Mouse (Mus musculus): ENCODE data around the gene Fitm2. TPM values are rescaled to one million over a fixed set of nuclear protein-coding genes. Genes with fewer than 3 reads are reported as not detected.
A peak's percentile ranks its signal among the peaks of the same experiment; 100 is the strongest.
"Not testable (repeated sequence)": the region's sequence is repeated elsewhere in the genome, so short reads cannot be mapped to it uniquely, and the experiment has no call there.

Fitm2 gene
- total RNA-seq, 2 experiments from 2014 or later: 70.2 to 84.3 TPM

GRCm38 (mm10) chr2:163464562-163464961, 7.9 kb downstream of the Fitm2 start:
- DNase-seq: no peak
- intact Hi-C loops (cut with DNase I): no loop called here

DNA sequence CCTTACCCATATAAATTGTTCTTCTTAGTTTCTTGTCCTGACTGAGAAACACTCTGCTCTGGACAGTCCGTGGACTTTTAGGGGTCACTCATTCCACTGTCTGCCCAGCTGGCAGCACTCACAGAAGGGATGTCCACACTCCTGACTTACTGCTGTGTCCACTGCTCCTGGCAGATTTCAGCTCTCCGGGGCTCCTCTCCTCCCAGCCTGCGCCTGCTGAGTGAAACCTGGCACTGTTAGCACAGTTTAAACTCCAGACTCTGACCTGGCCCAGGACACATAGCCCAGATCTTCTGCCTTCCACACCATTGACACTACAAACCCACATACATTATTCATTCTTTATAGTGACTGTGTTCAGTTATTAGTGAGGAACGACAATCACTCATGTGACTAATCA, 8.4 kb downstream of the Fitm2 start:
- DNase-seq: no peak
- intact Hi-C loops (cut with DNase I): no loop called here

- intact Hi-C loops (cut with DNase I): no loop called here
- no peak for DNase-seq
These were observed 9.1 kb downstream of the Fitm2 start for GRCm38 (mm10) chr2:163463251-163463769.

DNA sequence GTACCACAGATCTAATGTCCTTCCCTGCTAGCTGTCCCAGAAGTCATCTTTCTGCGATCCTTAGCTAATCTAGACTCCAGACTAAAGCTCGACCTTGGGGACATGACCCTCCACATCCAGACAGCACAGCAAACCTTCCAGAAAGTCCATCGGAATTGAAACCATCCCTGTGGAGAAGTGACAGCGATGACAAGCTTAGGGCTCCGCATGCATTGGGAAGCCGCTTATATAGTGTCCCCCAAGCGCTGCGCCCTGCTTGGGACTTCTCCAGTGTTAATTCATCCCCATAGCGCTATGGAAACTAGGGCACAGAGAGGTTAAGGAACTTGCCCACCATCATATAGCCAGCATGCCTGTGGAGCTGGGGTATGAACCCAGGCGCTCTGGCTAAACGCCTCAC, 9.6 kb downstream of the Fitm2 start:
- intact Hi-C loops (cut with DNase I): no loop called here
- no peak for DNase-seq

GRCm38 (mm10) chr2:163462386-163462785, 10.0 kb downstream of the Fitm2 start:
- intact Hi-C loops (cut with DNase I): no loop called here
- no peak for DNase-seq

DNA sequence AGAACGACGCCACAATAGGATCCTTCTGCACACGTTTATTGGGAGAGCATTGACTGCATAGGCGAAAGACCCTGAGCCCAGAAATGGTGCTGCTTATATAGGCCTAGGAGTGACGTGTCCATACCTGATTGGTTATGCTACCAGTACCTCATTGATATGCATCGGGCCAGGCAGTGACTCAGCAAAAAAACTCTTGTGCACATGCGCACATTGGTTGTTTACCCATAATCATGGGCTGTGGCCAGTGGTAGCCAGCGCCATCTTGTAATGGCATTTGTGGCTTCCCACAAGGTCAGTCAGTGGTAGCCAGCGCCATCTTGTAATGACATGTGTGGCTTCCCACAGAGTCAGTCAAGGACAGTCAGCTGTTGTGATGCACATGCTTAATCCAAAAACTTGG, 11.1 kb downstream of the Fitm2 start:
- intact Hi-C loops (cut with DNase I); DNase-seq: not testable (repeated sequence)

- intact Hi-C loops (cut with DNase I): no loop called here
- DNase-seq: no peak
These were observed 11.8 kb downstream of the Fitm2 start for GRCm38 (mm10) chr2:163460622-163461021.

GRCm38 (mm10) chr2:163459380-163459779, 13.0 kb downstream of the Fitm2 start:
- intact Hi-C loops (cut with DNase I): no loop called here

DNA sequence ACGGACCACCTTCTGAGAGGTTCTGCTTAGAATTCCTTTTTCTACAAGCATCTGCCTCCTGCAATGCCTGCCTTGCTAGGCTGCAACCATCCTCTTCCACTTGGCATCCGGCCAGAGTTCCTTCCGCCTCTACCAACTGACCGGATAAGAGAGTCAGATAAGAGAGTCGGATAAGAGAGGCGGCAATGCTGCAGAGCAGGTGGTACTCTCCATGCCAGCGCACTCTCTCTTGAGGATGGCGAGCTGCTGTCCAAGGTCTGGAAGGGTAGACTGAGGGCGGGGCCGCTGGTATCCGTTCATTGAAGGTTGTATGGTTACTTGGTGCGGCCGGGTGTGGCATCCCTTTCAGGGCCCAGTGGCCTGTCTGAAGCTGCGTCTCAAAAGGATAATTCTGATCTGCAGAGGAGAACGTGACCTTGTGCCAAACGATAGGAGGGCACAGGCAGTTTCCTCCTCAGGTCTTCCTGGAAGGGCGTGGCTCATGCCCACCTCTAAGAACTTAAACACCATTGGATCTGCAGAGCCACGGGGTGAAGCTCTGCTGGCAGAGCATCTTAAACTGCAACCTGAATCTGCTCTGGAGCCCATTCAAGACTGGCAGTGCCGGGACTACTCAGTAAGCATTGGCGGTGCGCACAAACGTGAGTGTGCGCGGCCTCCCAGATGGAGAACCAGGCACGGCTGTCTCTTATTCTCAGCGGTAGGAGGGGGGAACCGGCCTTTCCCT, 13.7 kb downstream of the Fitm2 start:
- intact Hi-C loops (cut with DNase I): no loop called here
- DNase-seq: no peak

More at GRCm38 (mm10) chr2:163459380-163459779, 13.0 kb downstream of the Fitm2 start:
- DNase-seq: peak in 1 of 2 experiments; percentile 28

GRCm38 (mm10) chr2:163453378-163453777, 19.1 kb downstream of the Fitm2 start:
- no peak for DNase-seq
- intact Hi-C loops (cut with DNase I): loop anchor here (2.0 kb wide), 1 partner anchor 19 kb away; the partner anchor contains the start of gene Fitm2

DNA sequence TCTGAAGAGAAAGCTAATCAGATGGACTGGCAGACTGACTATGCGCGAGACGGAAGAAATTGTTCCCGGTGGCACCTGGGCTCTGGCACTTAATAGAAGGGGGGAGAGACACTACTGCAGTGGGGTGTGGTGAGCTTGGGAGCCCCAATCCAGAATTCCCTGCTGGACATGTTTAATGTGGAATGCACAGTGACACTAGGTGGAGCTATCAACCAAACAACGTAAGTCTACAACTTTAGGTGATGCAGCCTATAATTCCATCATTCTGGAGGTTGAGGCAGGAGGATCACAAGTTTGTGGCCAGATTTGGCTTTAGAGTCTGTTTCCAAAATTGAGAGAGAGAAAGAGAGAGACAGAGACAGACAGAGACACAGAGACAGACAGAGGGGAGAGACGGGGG, 19.7 kb downstream of the Fitm2 start:
- DNase-seq: no peak
- intact Hi-C loops (cut with DNase I): loop anchor here (2.0 kb wide), 1 partner anchor 20 kb away; the partner anchor contains the start of gene Fitm2

DNA sequence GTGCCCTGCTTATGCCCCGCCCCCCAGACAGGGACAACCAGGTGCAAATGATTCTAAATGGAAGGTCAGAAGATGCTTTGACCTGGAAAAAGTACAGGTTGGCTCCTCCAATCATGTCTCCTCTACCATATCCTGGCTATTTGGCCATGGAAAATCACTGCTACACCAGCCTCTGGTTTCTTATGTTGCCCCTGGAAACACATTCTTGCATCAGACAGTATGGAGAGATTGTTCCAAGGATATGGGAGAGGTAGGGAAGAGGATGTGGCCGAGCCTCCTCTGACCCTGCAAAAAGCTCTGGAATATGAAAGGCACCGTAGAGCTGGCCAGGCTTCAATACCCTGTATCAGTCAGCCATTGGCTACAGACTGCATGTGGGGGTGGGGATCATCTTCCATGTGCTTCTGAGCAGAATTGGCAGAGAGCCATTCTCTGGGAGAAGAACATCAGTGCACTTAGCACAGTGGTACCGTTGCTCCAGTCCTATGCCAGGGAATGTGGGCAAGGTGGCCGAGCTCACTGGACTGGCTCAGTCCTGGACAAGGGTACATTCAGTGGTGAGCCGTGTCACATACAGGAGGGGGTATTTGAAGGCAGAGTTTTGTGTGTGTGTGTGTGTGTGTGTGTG, 21.6 kb downstream of the Fitm2 start:
- DNase-seq: no peak
- intact Hi-C loops (cut with DNase I): no loop called here

- no peak for DNase-seq
- intact Hi-C loops (cut with DNase I): no loop called here
These were observed 23.2 kb downstream of the Fitm2 start for GRCm38 (mm10) chr2:163449276-163449675.

- intact Hi-C loops (cut with DNase I): no loop called here
- no peak for DNase-seq
These were observed 25.1 kb downstream of the Fitm2 start for GRCm38 (mm10) chr2:163447375-163447774.

- intact Hi-C loops (cut with DNase I): no loop called here
- no peak for DNase-seq
These were observed 28.4 kb downstream of the Fitm2 start for GRCm38 (mm10) chr2:163444017-163444416.

- DNase-seq: peak in 1 of 2 experiments; percentile 64
- intact Hi-C loops (cut with DNase I): no loop called here
These were observed 28.9 kb downstream of the Fitm2 start for GRCm38 (mm10) chr2:163443543-163443942.

- DNase-seq: no peak
- intact Hi-C loops (cut with DNase I): no loop called here
These were observed 32.9 kb downstream of the Fitm2 start for GRCm38 (mm10) chr2:163439488-163439887.

DNA sequence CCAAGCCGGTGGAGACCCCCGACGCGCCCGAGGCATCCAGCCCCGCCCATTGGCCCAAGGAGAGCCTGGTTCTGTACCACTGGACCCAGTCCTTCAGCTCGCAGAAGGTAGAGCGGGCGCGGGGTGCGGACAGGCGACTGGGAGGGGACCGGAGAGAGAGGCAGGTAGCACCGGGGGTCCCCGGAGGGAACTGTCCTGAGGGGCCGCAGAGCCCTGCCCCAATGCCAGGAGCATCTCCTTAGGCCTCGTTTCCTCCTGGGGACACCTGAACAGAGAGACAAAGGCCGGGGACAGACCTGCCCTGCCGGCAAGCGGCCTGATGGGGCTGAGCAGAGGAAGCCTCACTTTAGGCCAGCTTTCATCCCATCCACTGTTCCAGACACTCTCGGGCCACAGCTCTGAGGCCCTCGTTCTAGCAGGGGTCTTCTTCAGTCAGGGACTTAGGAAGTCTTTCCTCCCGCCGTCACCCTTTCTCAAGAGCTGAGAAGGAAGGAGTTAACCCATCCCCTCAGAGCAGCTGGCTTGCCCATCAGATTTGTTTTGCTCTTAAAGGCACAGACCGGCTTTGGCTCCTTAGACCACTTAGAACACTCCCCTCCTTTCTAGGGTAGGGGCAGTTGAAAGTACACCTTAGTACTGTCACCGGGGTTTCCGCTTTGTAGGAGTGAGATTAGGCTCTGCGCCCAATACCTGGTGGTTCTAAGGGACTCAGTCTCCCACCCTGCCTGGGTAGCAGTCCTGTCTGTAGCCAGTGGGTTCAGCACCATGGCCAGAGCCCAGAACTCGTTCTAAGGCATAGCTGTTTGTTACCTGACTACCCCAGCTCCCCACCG, 33.6 kb downstream of the Fitm2 start:
- intact Hi-C loops (cut with DNase I): no loop called here
- DNase-seq: no peak

DNA sequence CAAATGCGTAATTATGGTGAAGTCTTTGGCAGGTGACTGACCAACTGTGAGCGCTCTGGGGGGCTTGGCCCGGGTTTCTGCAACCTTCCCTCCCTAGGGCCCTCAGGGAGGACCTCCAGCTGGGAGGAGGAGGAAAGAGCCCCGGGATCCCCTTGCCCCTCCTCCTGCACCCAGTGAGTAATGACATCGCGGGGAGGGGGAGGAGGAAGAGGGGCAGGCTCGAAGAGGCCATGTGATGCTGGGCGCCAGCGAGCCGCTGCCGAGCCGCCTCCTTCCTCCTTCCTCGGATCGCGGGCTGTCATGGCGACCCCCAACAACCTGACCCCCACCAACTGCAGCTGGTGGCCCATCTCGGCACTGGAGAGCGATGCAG, 34.2 kb downstream of the Fitm2 start, which contains the start of gene Gdap1l1:
Gdap1l1 (plus strand) TSS at position 231 of the 373 bp plus-strand sequence.
- intact Hi-C loops (cut with DNase I): no loop called here
- no peak for DNase-seq

GRCm38 (mm10) chr2:163437800-163438199, 34.6 kb downstream of the Fitm2 start:
- intact Hi-C loops (cut with DNase I): no loop called here
- no peak for DNase-seq

GRCm38 (mm10) chr2:163433971-163434370, 38.5 kb downstream of the Fitm2 start:
- DNase-seq: no peak
- intact Hi-C loops (cut with DNase I): no loop called here
